Mouse (Mus musculus) hindbrain, embryonic 11.5 days (tissue): ENCODE results near the gene Plb1. TPM values are rescaled to one million over a fixed set of nuclear protein-coding genes. Genes with fewer than 3 reads are reported as not detected.

ENCODE experiments used
- ATAC-seq: fragments of 200-750 bp; cut with Nextera tagmentation; 2 replicates; pipeline ENCODE4 v1.8.0; 2017; ENCODE audit warnings: mild to moderate bottlenecking, moderate TSS enrichment, moderate library complexity; ENCODE audit not compliant: low FRiP score
- DNase-seq: peaks from one replicate; pipeline ENCODE4 v3.0.0-alpha.2; 2015; ENCODE audit warnings: low spot score
- H3K27ac ChIP-seq: fragments of 300-500 bp; sonication (generic); 2 replicates; pipeline ENCODE4 v1.5.1; 2014; ENCODE audit warnings: mild to moderate bottlenecking, low read depth, low read length
- H3K27me3 ChIP-seq: fragments of 300-500 bp; sonication (generic); 2 replicates; pipeline ENCODE4 v1.6.1; 2014; ENCODE audit warnings: mild to moderate bottlenecking, low read length, moderate library complexity, mixed read lengths; ENCODE audit not compliant: control insufficient read depth, insufficient read depth
- H3K36me3 ChIP-seq: fragments of 300-500 bp; sonication (generic); 2 replicates; pipeline ENCODE4 v1.6.1; 2014; ENCODE audit warnings: mild to moderate bottlenecking, low read length, moderate library complexity, mixed read lengths; ENCODE audit not compliant: control insufficient read depth, insufficient read depth
- H3K4me1 ChIP-seq: fragments of 300-500 bp; sonication (generic); replicated peaks from 2 replicates; pipeline ENCODE4 v1.6.1; 2014; ENCODE audit warnings: low read length, mixed read lengths; ENCODE audit not compliant: control insufficient read depth, insufficient read depth
- H3K4me2 ChIP-seq: fragments of 300-500 bp; sonication (generic); replicated peaks from 2 replicates; pipeline ENCODE4 v1.6.1; 2014; ENCODE audit warnings: mild to moderate bottlenecking, low read depth, low read length
- H3K4me3 ChIP-seq: fragments of 300-500 bp; sonication (generic); 2 replicates; pipeline ENCODE4 v1.5.1; 2014; ENCODE audit warnings: low read depth, low read length
- H3K9ac ChIP-seq: fragments of 300-500 bp; sonication (generic); 2 replicates; pipeline ENCODE4 v1.6.1; 2014; ENCODE audit warnings: low read depth, low read length
- H3K9me3 ChIP-seq: fragments of 300-500 bp; sonication (generic); 2 replicates; pipeline ENCODE4 v1.6.1; 2016; ENCODE audit warnings: low read length; ENCODE audit not compliant: control insufficient read depth
- WGBS: fragments of 180-500 bp; shearing (Covaris S2); extraction: QIAGEN DNeasy Blood & Tissue Kit; methylation state at CpG from one replicate; pipeline ENCODE4 v1.1.7; 2014; 5-methylcytosine and 5-hydroxymethylcytosine counted together
- polyA plus RNA-seq: library from polyadenylated mRNA; unstranded; fragments of >200 nt; fragmentation: Nextera tagmentation; extraction: Ambion mirVana; gene quantifications from 2 replicates; pipeline ENCODE4 v1.2.1, GENCODE M21; 2014

Plb1 gene
- polyA plus RNA-seq, 1 experiment from 2014 or later = not detected

DNA sequence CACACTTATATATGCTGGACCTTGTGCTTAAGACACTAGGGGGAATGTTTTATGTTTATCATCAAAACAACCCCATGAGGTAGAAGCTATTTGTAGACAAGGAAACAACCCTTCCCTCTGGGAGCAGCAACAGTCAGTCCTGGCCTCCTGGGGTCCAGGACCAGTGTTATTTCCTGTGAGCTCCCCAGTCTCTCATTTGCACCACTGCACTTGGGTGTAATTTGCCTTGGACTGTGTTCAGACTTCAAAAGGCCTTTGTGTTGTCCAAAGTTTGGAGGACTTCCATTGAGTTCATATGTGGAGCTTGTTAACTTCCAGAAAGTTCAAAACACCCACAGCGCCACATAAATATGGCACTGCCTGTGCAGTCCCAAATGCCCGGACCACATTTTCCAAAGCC lies 180.6 kb downstream of the Plb1 start:
- Histone ChIP-seq H3K9me3 (no peaks in the 10 kb centered on the region), H3K4me3 (no peak overlapping the region), H3K4me2 (no peak overlapping the region), H3K9ac (no peak overlapping the region), H3K36me3 (no peaks in the 10 kb centered on the region), H3K27me3 (no peaks in the 10 kb centered on the region), H3K27ac (no peak overlapping the region), H3K4me1 (no peaks in the 10 kb centered on the region)
- no peak for ATAC-seq
- no peak for DNase-seq
- 62% methylated on average over 2 of the region's 2 CpGs for WGBS

DNA sequence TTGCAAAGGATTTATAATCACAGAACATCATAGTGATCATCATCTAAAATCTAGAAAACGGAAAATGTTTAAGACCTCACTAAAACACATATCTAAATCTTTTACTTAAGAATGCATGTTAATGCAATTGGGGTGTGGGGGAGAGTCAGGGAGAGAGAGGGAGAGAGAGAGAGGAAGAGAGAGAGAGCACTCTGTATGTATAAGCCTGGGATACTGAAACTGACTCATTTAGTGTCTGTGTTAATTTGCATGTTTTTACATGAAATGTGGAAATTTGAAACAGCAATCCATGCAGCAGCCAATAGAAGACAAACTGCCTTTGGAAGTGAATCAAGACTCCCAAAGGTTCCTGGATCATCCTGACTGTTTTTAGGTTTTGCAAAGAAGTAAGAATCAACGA lies 181.1 kb downstream of the Plb1 start:
- Histone ChIP-seq H3K4me1 (no peaks in the 10 kb centered on the region), H3K36me3 (no peaks in the 10 kb centered on the region), H3K9ac (no peak overlapping the region), H3K4me2 (no peak overlapping the region), H3K4me3 (no peak overlapping the region), H3K27me3 (no peaks in the 10 kb centered on the region), H3K27ac (no peak overlapping the region), H3K9me3 (no peaks in the 10 kb centered on the region)
- ATAC-seq (no peak), DNase-seq (no peak)
- 63% methylated on average over 2 of the region's 2 CpGs for WGBS

DNA sequence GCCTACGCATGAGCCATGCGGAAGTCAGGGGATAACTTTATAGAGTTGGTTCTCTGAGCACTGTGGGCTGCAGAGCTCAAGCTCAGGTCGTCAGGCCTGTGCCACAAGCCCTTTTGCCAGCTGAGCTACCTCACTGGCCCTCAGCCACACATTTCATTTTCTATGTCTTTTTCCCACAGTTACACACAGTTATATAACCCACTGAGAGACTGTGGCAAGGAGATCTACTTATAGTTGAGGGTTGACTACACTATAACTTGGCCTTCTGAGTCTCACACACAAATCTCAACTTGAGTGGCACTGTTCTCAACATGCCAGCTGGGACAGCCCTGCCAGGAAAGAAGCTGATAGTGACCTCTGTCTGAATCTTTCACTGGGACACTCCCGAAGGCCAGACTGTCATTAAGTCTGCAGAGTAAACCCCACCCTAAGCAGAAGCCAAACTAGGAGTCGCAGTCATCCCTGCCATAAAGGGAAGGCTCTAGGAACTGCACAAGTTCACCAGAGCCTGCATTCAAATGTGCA lies 182.0 kb downstream of the Plb1 start:
- no peak for ATAC-seq
- Histone ChIP-seq H3K4me2 (no peak overlapping the region), H3K27me3 (no peaks in the 10 kb centered on the region), H3K9me3 (no peaks in the 10 kb centered on the region), H3K36me3 (no peaks in the 10 kb centered on the region), H3K9ac (no peak overlapping the region), H3K27ac (no peak overlapping the region), H3K4me3 (no peak overlapping the region), H3K4me1 (no peaks in the 10 kb centered on the region)
- no peak for DNase-seq
- 87% methylated on average over 5 of the region's 5 CpGs for WGBS

DNA sequence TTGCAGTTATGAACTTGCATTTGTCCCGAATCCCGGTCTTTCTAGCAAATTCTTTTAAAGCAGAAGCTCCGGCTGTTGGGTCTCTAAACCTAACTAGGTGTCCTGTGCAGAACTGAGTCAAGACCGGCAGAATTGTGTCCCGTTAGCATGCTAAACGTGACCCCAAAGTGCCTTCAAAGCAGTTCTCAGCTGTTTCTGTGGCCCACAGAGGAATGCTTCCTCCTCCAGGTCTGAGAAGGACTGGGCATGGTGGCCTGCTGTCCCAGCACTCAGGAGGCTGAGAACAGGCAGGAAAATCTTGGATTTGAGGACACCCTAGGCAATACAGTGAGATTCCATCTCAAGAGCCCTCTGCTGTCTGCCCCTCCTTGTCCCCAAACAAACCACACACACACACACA lies 183.0 kb downstream of the Plb1 start:
- WGBS = 84% methylated on average over 6 of the region's 6 CpGs
- ATAC-seq = no peak
- H3K4me1 ChIP-seq = no peaks in the 10 kb centered on the region

More for the DNA sequence above, 183.0 kb downstream of the Plb1 start:
- no peak for DNase-seq
- Histone ChIP-seq H3K9me3 (no peaks in the 10 kb centered on the region), H3K36me3 (no peaks in the 10 kb centered on the region), H3K27ac (no peak overlapping the region), H3K9ac (no peak overlapping the region), H3K4me3 (no peak overlapping the region), H3K4me2 (no peak overlapping the region), H3K27me3 (no peaks in the 10 kb centered on the region)

Other genes with a start within 250 kb of the Plb1 start
- gene Fosl2, start 96.9 kb upstream of the Plb1 start, polyA plus RNA-seq = 0.67 and 1.1 TPM in 2 replicates
- gene Ppp1cb, start 226.1 kb downstream of the Plb1 start, polyA plus RNA-seq = 219 and 228 TPM in 2 replicates